Mouse (Mus musculus): Measurements from ENCODE around the gene Gm3460. TPM values are rescaled to one million over a fixed set of nuclear protein-coding genes. Genes with fewer than 3 reads are reported as not detected.
A peak's percentile ranks its signal among the peaks of the same experiment; 100 is the strongest.
"Not testable (repeated sequence)": the region's sequence is repeated elsewhere in the genome, so short reads cannot be mapped to it uniquely, and the experiment has no call there.

Gene Gm3460
- polyA plus RNA-seq (2015; fragmentation: Nextera tagmentation; extraction: Ambion mirVana) = not detected in 2 replicates

GRCm38 (mm10) chr14:6622318-6622717 is at the start of gene Gm3460:
Gm3460 (minus strand) TSS chr14:6622418.
- not testable (repeated sequence) for H3K4me2 ChIP-seq; H3K27me3 ChIP-seq; H3K4me1 ChIP-seq (replicated peaks); H3K36me3 ChIP-seq; H3K9ac ChIP-seq; H3K27ac ChIP-seq; ATAC-seq (replicated peaks; ENCODE audit: insufficient number of reproducible peaks, insufficient read depth, low FRiP score, low read depth); H3K4me3 ChIP-seq; H3K9me3 ChIP-seq (replicated peaks)
- 56% methylated on average over 1 of the region's 2 CpGs for WGBS

DNA sequence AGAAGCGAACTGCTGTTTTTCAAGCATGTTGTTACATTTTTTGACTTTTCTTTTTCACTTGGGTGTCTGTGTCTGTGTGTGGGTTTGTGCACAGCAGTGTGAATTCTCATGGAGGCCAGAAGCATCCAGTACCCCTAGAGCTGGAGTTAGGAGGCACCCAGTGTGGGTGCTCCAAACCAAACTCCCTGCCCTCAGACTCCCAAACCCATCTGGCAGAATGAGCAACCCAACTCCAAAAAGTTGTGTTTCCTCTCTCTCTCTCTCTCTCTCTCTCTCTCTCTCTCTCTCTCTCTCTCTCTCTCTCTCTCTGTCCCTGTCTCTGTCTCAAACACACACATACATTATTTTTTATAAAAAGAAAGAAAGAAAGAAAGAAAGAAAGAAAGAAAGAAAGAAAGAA is 15.8 kb downstream of the Gm3460 start:
- not testable (repeated sequence) for H3K4me2 ChIP-seq; H3K27ac ChIP-seq; H3K4me1 ChIP-seq (replicated peaks); H3K4me3 ChIP-seq; H3K9ac ChIP-seq; H3K36me3 ChIP-seq; H3K27me3 ChIP-seq; ATAC-seq (replicated peaks; ENCODE audit: insufficient number of reproducible peaks, insufficient read depth, low FRiP score, low read depth); H3K9me3 ChIP-seq (replicated peaks)
- WGBS = no CpG with 5 or more reads among the region's 1 CpGs

DNA sequence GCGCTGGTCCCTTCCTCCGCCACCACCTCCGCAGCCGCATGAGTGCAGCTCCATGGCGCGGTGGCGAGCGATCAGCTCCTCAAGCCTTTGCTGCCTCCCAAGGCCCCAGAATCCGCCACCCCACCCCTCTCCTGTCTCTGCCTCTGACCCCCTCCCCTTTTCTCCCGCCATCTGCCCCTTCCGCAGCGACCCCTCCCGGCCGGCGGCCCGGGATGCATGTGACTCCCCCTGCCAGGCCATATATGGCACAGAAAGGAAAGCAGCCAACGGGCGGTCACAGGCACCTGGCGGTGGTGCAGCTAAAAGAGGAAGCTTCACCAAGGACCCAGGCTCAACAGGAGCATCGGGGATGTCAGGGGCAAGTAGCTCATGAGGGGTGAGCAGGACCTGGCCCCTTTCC is 17.2 kb downstream of the Gm3460 start:
- H3K36me3 ChIP-seq; H3K27ac ChIP-seq; H3K27me3 ChIP-seq; ATAC-seq (replicated peaks; ENCODE audit: insufficient number of reproducible peaks, insufficient read depth, low FRiP score, low read depth); H3K4me1 ChIP-seq (replicated peaks); H3K9ac ChIP-seq; H3K9me3 ChIP-seq (replicated peaks): not testable (repeated sequence)
- H3K4me3 ChIP-seq = peak overlapping the region; percentile 49
- under 1% methylated on average over 10 of the region's 20 CpGs for WGBS
- peak overlapping the region; percentile 70 for H3K4me2 ChIP-seq

DNA sequence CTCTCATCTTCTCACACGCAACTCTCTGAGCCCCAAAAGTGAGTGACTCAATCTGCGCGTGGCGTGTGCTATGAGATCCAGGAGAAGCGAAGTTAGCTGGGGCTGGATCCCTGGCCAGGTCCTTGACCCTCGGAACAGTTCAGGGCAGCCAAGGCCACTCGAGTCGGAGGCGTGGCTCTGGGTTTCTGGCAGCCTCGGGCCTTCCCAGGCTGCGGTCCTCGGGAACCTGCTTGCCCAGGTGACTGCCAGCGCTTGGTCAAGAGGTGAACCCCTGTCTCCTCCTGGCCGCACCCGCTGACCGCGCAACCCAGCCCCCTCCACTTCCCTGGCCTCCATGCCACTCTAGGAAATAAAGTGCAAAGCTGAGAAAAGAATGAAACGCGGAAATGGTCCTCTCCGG is 17.7 kb downstream of the Gm3460 start:
- H3K9me3 ChIP-seq (replicated peaks); ATAC-seq (replicated peaks; ENCODE audit: insufficient number of reproducible peaks, insufficient read depth, low FRiP score, low read depth); H3K36me3 ChIP-seq; H3K27ac ChIP-seq; H3K27me3 ChIP-seq; H3K4me1 ChIP-seq (replicated peaks); H3K9ac ChIP-seq: not testable (repeated sequence)
- Histone ChIP-seq H3K4me2 (peak overlapping the region; percentile 70), H3K4me3 (peak overlapping the region; percentile 49)
- 5% methylated on average over 17 of the region's 20 CpGs for WGBS

- not testable (repeated sequence) for H3K9me3 ChIP-seq (replicated peaks); ATAC-seq (replicated peaks; ENCODE audit: insufficient number of reproducible peaks, insufficient read depth, low FRiP score, low read depth); H3K9ac ChIP-seq; H3K27ac ChIP-seq; H3K4me1 ChIP-seq (replicated peaks); H3K4me2 ChIP-seq; H3K36me3 ChIP-seq; H3K4me3 ChIP-seq; H3K27me3 ChIP-seq
- WGBS = 6% methylated on average over 1 of the region's 2 CpGs
Observed at GRCm38 (mm10) chr14:6590513-6590912, 31.7 kb downstream of the Gm3460 start, which contains the start of gene Gm3629. Gm3629 (minus strand) TSS chr14:6590613.

Other genes with a start within 250 kb of the Gm3460 start
- not detected in 2 replicates for gene Gm16440, start 232.1 kb downstream of the Gm3460 start, polyA plus RNA-seq (2015; fragmentation: Nextera tagmentation; extraction: Ambion mirVana)
- gene Gm3591, start 209.9 kb downstream of the Gm3460 start, polyA plus RNA-seq (2015; fragmentation: Nextera tagmentation; extraction: Ambion mirVana) = 2.2 and 2.3 TPM in 2 replicates
- gene Gm3594, start 177.8 kb downstream of the Gm3460 start, polyA plus RNA-seq (2015; fragmentation: Nextera tagmentation; extraction: Ambion mirVana) = not detected in 2 replicates
- gene Gm8356, start 85.1 kb downstream of the Gm3460 start, polyA plus RNA-seq (2015; fragmentation: Nextera tagmentation; extraction: Ambion mirVana) = 0.15 TPM in 1 of 2 replicates, not detected in the other
- gene Gm3629, start 31.8 kb downstream of the Gm3460 start, polyA plus RNA-seq (2015; fragmentation: Nextera tagmentation; extraction: Ambion mirVana) = 0.32 and 0.59 TPM in 2 replicates
- gene Gm10251, start 61.8 kb upstream of the Gm3460 start, polyA plus RNA-seq (2015; fragmentation: Nextera tagmentation; extraction: Ambion mirVana) = not detected in 2 replicates
- gene Gm8050, start 97.8 kb upstream of the Gm3460 start, polyA plus RNA-seq (2015; fragmentation: Nextera tagmentation; extraction: Ambion mirVana) = not detected in 2 replicates
- gene Gm3636, start 119.9 kb upstream of the Gm3460 start, polyA plus RNA-seq (2015; fragmentation: Nextera tagmentation; extraction: Ambion mirVana) = 7.7 and 7.8 TPM in 2 replicates
- gene Gm8362, start 152.0 kb upstream of the Gm3460 start, polyA plus RNA-seq (2015; fragmentation: Nextera tagmentation; extraction: Ambion mirVana) = not detected in 2 replicates
- gene Gm3642, start 217.9 kb upstream of the Gm3460 start, polyA plus RNA-seq (2015; fragmentation: Nextera tagmentation; extraction: Ambion mirVana) = not detected in 2 replicates